Mouse (Mus musculus): ENCODE measurements at regions not wholly inside any gene's neighbourhood (a gene's known extent, or its start where the extent isn't known, plus 50 kb on each side); places are given as distances from the start of the nearest gene placed in this dataset.

DNA sequence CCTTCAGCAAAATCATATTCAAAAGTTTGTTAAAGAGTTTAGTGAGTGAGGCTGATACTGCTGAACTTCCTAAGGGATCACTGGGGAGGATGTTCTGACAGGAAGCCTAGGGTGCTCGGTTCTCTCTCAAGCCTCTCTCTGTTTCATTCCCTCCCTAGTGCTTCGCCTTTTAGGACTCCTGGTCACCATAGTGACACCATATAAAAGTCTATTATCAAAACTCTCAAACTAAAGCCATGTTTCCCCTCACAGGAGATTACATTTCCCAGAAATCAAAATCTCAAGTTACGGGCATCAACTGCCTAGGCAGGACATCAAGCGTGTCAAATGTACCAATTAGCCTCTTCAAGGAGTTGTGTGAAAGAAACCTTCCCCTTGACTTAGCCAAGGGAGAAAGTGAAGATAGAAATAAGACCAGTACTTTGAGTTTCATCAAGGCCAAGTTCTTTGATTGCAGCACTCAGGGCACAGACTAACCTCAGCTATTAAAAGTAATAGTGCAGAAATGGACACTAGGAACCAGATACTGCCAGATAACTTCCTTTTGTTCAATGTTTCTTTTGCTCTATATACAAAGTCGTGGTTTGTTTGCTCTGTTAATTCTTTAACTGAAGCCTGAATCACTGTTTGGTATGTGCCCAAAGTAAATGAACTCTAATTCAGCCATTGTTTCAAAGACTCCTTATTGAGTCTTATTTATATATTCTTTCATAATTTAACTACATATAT is 752.6 kb downstream of the Jrkl start:
- DNase-seq, result no peak

DNA sequence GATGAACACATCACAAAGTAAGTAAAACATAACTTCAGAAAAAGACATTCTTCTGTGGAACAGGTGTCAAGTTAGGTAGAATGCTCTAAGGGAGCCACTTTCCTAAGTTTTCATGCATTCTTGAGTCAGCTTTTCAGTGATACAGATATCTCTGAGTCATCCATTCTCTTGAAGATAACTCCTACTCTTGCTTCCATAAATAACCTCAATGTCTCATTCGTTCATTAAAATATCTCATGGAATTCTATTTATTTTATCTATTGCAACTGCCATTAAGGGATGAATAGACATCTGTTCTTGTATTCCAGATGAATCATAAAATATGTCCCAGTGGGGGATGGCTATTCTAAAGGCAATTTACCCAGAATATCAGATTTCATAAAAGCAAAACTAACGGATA is 787.8 kb downstream of the Jrkl start:
- no peak for DNase-seq

DNA sequence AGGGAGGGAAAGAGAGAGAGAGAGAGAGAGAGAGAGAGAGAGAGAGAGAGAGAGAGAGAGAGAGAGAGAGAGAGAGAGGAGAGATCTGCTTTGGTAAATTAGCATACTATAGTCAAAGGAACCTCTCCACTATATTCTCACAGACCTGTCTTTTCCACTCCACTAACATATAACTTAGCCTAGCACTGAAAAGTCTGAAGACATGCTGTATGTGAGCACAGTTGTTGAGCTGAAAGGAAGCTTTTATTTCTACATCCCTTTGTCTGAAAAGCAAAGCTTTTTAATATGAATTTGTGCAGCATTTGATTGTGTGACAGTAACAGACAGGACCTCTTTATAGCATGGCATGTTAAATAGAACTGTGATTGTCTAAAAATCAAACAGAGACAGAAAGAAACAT is 788.9 kb downstream of the Jrkl start:
- no peak for DNase-seq

DNA sequence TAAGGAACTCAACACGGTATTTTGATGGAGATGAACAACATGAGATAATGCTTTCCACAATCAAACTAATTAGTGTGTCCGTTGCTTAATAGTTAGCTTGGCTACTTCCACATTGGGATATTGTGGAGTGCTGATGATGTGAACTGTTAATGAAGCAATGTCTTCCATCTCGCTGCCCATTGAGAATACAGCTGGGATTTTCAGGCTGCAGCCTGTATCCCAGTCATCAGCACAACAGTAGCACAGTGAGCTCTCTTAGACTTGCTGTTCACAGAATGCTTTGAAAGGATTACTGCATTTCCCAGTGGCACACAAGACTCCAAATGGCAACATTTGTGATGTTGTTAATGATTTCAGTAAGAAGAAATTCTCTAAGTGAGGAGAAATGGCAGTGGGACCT is 811.5 kb downstream of the Jrkl start:
- DNase-seq, result no peak

DNA sequence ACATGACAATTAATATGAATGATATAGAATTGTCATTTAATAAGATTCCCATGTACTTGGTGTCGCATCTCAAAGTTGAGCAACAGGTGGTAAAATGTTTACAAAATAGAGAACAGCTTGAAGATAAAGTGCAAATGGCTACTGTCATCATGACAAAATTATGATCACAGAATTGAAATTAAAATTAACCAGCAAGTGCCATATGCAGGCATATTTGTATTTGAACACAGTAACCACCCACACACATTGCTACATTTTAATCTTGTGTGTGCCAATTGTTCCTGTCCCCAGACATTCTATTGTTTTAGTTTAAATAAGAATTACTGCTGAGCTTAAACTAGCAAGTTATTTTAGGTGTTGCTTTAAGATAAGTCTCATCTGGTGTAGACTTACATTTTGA is 823.7 kb downstream of the Jrkl start:
- DNase-seq, result no peak

DNA sequence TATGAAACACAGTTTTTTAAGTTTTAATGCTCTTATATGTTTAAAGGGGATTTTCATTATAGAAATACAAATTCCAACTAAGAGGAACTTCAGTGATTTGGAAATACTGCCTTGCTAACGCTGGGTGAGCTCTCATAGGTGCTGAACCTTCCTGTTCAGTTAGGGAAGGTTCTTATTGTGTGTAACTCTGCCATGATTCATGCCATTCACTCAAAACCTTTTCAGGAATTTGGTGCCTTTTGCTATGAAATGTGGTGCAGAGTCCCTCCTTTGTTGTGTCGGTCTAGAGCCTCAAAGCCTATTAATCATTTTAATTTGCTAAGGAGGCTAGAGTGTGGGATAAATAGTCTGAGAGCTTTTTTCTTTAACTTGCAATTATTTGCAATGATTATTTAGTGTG is 837.1 kb downstream of the Jrkl start:
- no peak for DNase-seq

DNA sequence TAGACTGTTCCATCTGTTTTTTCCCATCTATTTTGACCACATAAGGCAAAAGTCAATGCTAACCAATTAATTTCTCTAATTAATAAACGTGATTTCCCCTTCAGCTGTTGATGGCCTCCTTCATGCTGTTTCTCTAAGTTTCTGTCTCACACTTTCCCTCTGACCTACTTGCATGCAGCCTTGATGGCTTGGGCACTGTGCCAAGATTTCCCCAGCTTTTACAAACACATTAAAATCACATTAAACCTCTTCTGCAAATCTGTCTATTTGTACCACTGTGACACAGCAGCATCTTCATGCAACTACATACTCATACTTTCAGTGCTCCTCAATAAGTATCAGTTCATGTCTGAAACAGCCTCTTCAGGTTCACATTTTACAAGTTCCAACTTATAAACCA is 841.4 kb downstream of the Jrkl start:
- no peak for DNase-seq

DNA sequence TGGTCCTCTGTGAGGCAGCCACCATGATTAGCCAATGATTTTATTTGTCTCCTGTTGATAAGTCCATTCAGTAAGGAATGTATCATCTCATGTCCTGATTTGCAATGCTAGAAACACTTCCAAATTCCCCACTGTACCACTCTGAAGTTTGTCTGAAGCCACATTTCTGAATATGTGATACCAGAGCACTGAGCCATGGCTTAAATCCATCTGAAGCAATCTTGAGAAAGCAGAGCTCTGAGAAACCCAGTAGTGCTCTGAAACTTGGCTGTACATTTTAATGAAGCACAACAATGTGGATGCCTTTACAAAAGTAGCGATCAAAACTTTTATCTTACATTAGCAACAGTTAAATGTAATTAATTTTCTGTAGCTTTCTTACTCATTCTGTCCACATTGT is 850.0 kb downstream of the Jrkl start:
- no peak for DNase-seq

DNA sequence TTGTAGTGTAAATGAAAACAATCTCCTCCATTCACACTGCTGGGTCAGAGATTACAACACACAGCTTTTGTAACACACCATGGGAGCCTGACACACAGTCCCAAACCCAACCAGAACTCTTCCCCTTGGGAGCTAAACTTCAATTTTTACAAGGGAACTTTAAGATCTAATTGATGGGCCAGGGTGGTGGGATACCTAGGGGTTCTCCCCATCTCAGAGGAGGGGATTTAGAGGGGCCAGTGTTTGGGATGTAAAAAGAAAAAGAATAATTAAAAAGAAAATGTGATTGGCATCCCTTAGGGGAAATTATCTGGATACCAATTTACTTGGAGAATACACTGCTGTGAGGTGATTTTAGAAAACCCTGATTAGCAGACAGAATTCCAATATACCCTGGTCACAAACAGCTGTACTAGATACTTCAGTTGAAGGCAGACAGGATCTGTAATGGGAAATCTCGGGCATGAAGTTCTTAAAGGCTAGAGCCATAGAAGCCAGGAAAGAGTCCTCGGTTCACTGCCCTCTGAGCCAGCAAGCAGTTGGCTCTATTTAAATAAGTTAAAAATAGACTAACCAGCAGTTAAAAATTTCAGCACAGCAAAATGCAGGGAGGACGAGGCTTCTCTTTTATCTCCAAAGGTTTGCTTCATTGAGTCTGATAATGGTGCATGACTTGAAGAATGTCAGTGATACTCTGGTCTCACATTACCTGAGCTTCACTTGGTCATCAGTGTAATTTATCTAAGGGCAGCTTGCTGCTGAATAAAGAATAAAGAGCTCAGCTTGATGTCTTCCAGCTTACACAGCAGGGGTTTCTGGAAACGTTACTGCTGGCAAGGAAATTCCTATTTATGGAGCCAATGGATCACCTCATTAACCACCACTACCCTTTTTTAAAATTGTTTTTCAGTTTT is 864.6 kb downstream of the Jrkl start:
- peak; percentile 31 to 45 for DNase-seq

DNA sequence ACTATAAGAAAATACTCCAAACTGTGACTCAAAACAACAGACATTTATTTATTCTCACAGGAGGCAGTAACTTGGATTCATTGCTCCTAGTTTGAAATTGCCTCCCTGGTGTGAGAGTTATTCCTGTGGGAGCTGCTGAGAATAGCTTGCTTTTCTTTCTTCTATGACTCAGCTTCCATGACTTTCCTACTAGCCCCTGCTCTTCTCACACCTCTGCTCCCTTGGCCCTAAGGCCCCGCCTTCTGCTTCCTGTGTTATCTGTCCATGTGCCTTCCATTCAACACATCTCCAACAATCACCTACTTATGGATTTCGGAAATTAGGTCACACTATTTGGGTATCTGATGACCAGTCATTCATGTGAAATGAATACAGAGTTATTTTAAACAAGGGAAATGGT is 865.6 kb downstream of the Jrkl start:
- DNase-seq, result no peak

DNA sequence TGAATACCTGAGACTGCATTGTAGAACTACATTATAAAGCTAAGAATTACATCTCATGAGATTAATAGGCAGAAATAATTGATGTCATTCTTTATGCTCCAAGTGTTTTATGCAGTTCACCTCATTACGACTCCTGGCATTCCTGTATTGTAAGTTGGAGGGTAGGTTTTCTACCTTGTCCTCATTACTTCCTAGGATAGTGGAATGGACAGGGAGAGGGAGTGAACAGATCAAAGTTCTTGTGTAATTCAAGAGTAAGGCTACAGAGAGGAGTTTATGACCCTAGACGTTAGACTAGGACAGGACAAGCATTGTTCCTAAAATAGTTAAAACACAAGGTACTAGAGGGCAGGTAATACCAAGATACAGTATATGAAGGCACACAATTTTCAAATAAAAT is 901.3 kb downstream of the Jrkl start:
- DNase-seq, result no peak

DNA sequence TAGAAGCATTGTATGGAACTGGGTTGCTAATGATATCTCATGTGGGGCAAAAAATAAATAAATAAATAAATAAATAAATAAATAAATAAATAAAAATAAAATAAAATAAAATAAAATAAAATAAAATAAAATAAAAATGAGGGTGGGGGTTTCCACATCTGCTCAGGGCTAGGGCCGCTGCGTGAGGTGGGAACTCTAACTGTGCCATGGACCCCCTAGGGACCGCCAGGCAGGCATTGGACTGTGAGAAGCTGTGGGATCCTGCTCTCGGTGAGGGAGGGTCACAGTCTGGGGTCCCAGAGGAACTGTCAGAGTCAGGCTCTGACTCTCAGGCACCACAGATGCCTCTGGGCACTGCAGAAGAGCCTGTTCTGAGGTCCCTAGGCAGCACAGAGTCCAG is 904.2 kb downstream of the Jrkl start:
- no peak for DNase-seq

DNA sequence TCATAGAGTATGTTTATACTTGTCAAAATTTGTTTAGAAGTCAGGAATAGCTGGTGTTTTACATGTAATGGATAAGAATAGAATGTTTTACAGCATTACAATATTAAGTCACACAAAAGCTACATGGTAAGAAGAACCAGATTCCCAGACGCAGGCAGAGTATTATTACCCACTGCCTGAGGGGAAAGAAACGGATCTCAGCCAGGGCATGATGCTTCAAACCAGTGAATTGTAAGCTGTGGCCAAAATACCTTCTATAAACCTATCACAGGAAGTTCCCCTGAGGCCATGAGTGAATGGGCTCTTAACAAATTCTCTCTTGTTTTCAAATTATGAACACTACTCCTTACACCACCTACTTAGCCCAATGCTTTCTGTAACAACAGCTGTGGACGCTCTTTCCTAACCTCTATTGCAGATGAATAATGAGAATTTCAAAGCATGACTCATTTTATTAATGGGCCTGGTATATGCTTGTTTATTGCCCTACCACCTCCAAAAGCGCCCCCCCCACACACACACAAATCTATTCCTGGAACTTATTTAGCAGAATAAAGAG is 932.0 kb downstream of the Jrkl start:
- no peak for DNase-seq

DNA sequence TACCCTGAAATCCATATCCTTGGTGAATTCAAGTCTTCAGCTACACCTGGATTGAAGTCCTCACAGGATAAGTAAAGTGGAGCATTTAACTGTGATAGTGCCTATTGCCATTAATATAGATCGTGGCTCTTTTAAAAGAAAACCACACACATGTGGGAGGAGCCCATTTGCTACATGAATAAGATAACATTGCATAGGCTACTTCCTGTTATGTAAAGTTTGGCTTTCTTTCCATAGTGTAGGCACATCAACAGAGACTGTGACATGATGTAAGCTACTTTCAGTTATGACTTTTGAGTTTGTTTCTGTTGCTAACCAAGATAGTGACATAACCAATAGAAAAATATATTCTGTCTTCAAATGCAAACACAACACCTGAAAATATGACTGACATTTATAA is 932.6 kb downstream of the Jrkl start:
- DNase-seq, result no peak
